8 mouse cellular contexts compared by ENCODE assay signal in the genomic region with DNA sequence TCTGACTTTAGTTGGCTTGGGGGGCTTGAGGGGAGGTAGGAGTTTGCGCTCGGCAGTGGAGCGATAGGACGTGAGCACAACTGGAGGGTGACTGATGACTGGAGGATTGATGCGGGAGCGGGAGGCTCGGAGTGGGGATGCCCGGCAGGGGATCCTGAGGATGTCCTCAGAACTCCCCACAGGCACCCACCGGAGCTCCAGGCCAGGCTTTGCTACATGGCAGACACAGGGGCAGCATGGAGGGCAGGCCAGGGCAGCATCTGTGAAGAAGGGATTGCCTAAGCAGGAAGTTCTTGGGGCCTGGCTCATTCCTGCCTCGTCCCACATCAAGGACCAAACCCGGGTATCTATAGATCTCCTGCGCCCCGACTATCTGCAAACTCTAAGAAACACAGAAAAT. TPM values are rescaled to one million over a fixed set of nuclear protein-coding genes. Genes with fewer than 3 reads are reported as not detected.
A peak's percentile ranks its signal among the peaks of the same experiment; 100 is the strongest.
DNase-seq lines count a peak whose midpoint lies in the region; ATAC-seq and TF ChIP-seq lines count a peak whose summit lies in the region.

No protein-coding gene starts in this region.

- H3K9me3 ChIP-seq in lung, postnatal 0 days (ENCODE audit: low read length) = no peaks in the 10 kb centered on the region
- H3K9me3 ChIP-seq in liver, embryonic 15.5 days (replicated peaks) = no peaks in the 10 kb centered on the region

- TF ChIP-seq CTCF in lung, postnatal 0 days (IDR thresholded peaks at IDR 0.05) = no peak

- DNase-seq in embryo, embryonic 9.5 days (ENCODE audit: extremely low spot score) = peak; percentile 14
- DNase-seq in embryo, embryonic 10 days (ENCODE audit: low spot score) = no peak
- no peak for DNase-seq in lung, postnatal 0 days (ENCODE audit: low spot score)
- no peak for DNase-seq in lung, postnatal 14 days
- DNase-seq in urinary bladder, postnatal 36 days (ENCODE audit: low spot score in 2 of 2) = no peak
- no peak for DNase-seq in ovary, adult 18-20 months (ENCODE audit: low spot score)
- no peak for DNase-seq in ovary, postnatal 36 days (ENCODE audit: low spot score)

- no peak for TF ChIP-seq EP300 in lung, postnatal 0 days (IDR thresholded peaks at IDR 0.05)

- peaks cover 4% of the 10 kb centered on the region; the same call in 1 of the 2 replicates for H3K27me3 ChIP-seq in lung, postnatal 0 days (replicated peaks; ENCODE audit: insufficient read depth, low read length)
- peaks cover 72% of the 10 kb centered on the region for H3K27me3 ChIP-seq in liver, embryonic 15.5 days

- peak overlapping the region; percentile 55 for H3K4me2 ChIP-seq in lung, postnatal 0 days (replicated peaks; ENCODE audit: low read depth, low read length)
- peak overlapping the region; percentile 42; the same call in 1 of the 2 replicates for H3K4me2 ChIP-seq in liver, embryonic 15.5 days

- WGBS in lung, postnatal 0 days = 10% methylated on average over 13 of the region's 13 CpGs
- WGBS in liver, embryonic 15.5 days (ENCODE audit: insufficient replicate concordance) = 40% methylated on average over 13 of the region's 13 CpGs

- ATAC-seq in lung, postnatal 0 days = no peak
- no peak for ATAC-seq in liver, embryonic 15.5 days (ENCODE audit: insufficient read depth)

- H3K4me3 ChIP-seq in lung, postnatal 0 days (ENCODE audit: low read depth, low read length) = peak overlapping the region; percentile 31; the same call in 1 of the 2 replicates
- H3K4me3 ChIP-seq in liver, embryonic 15.5 days (replicated peaks) = no peak overlapping the region

- no peak overlapping the region for H3K9ac ChIP-seq in lung, postnatal 0 days (replicated peaks; ENCODE audit: low read depth)
- no peak overlapping the region for H3K9ac ChIP-seq in liver, embryonic 15.5 days

- H3K36me3 ChIP-seq in lung, postnatal 0 days (ENCODE audit: insufficient read depth, low read length) = no peaks in the 10 kb centered on the region; the same call in 1 of the 2 replicates
- H3K36me3 ChIP-seq in liver, embryonic 15.5 days (replicated peaks) = no peaks in the 10 kb centered on the region

- H3K27ac ChIP-seq in lung, postnatal 0 days (ENCODE audit: low read length) = no peak overlapping the region
- no peak overlapping the region for H3K27ac ChIP-seq in liver, embryonic 15.5 days (replicated peaks)

- 0 out of 2 replicates have a peak, but pooled peaks cover 2% of the 10 kb centered on the region for H3K4me1 ChIP-seq in lung, postnatal 0 days (ENCODE audit: insufficient read depth, low read depth, low read length)
- H3K4me1 ChIP-seq in liver, embryonic 15.5 days (replicated peaks) = no peaks in the 10 kb centered on the region

RNA-seq across cellular contexts. Expression of a gene that starts 3.4 kb away (rescaled TPM):
- polyA plus RNA-seq in lung, postnatal 0 days (2015; fragmentation: Nextera tagmentation; extraction: Ambion mirVana) = 24.2 and 30.7 TPM in 2 replicates
- polyA plus RNA-seq in liver, embryonic 15.5 days (2015; fragmentation: Nextera tagmentation; extraction: Ambion mirVana) = 1.4 and 1.8 TPM in 2 replicates

RNA-seq across cellular contexts. Expression of a gene that starts 14.0 kb away (rescaled TPM):
- 4.3 and 5.5 TPM in 2 replicates for polyA plus RNA-seq in lung, postnatal 0 days (2015; fragmentation: Nextera tagmentation; extraction: Ambion mirVana)
- polyA plus RNA-seq in liver, embryonic 15.5 days (2015; fragmentation: Nextera tagmentation; extraction: Ambion mirVana) = 0.44 and 0.46 TPM in 2 replicates

RNA-seq across cellular contexts. Expression of a gene that starts 21.1 kb away (rescaled TPM):
- polyA plus RNA-seq in lung, postnatal 0 days (2015; fragmentation: Nextera tagmentation; extraction: Ambion mirVana) = 16.0 and 18.3 TPM in 2 replicates
- polyA plus RNA-seq in liver, embryonic 15.5 days (2015; fragmentation: Nextera tagmentation; extraction: Ambion mirVana) = 21.7 and 22.4 TPM in 2 replicates

RNA-seq across cellular contexts. Expression of a gene that starts 27.0 kb away (rescaled TPM):
- polyA plus RNA-seq in lung, postnatal 0 days (2015; fragmentation: Nextera tagmentation; extraction: Ambion mirVana) = not detected in 2 replicates
- not detected in 2 replicates for polyA plus RNA-seq in liver, embryonic 15.5 days (2015; fragmentation: Nextera tagmentation; extraction: Ambion mirVana)

RNA-seq across cellular contexts. Expression of a gene that starts 52.5 kb away (rescaled TPM):
- 741 and 807 TPM in 2 replicates for polyA plus RNA-seq in lung, postnatal 0 days (2015; fragmentation: Nextera tagmentation; extraction: Ambion mirVana)
- 434 and 517 TPM in 2 replicates for polyA plus RNA-seq in liver, embryonic 15.5 days (2015; fragmentation: Nextera tagmentation; extraction: Ambion mirVana)
